Mouse (Mus musculus): ENCODE results near the gene S100a13. TPM values are rescaled to one million over a fixed set of nuclear protein-coding genes. Genes with fewer than 3 reads are reported as not detected.

The S100a13 gene
- polyA plus RNA-seq, 1 experiment: 65.4 TPM

DNA sequence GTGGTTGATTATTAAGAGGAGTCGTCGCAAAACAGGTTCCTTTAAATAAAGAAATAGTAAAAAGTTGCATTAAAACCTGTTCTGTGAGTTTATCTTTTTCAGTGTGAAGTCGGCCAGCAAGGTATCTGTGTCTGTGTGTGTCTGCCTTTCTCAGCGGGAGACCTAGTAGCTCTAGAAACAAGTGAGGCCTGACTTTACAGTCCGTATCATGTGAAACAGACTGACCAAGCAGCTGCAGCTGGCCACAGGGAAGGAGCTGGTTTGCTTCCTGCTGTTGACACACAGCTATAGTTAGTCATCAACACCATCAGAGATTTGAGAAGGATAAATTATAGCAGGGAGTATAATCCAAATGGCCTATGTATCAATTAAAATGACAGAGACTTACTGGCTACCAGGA, 17.5 kb downstream of the S100a13 start:
- no peak overlapping the region for H3K4me3 ChIP-seq (ENCODE audit: insufficient read depth, low read depth, low read length)
- no peak overlapping the region for H3K27ac ChIP-seq (ENCODE audit: insufficient read depth, low read depth, low read length)
- TF ChIP-seq POLR2A (IDR thresholded peaks at IDR 0.05; ENCODE audit: low read depth, low read length) (no peak), CTCF (conservative IDR thresholded peaks at IDR 0.05; ENCODE audit: insufficient read depth, insufficient read length, low read depth, low read length) (no peak)
- peaks cover 2% of the 10 kb centered on the region; the same call in 1 of the 2 replicates for H3K4me1 ChIP-seq (ENCODE audit: control insufficient read depth, insufficient read depth, low read length)
- no peak for DNase-seq
- WGBS: 61% methylated on average over 5 of the region's 5 CpGs
- H3K27me3 ChIP-seq (replicated peaks; ENCODE audit: control insufficient read depth, insufficient read depth, low read length): no peaks in the 10 kb centered on the region
- no peaks in the 10 kb centered on the region for H3K36me3 ChIP-seq (ENCODE audit: control insufficient read depth, insufficient read depth, low read length)

DNA sequence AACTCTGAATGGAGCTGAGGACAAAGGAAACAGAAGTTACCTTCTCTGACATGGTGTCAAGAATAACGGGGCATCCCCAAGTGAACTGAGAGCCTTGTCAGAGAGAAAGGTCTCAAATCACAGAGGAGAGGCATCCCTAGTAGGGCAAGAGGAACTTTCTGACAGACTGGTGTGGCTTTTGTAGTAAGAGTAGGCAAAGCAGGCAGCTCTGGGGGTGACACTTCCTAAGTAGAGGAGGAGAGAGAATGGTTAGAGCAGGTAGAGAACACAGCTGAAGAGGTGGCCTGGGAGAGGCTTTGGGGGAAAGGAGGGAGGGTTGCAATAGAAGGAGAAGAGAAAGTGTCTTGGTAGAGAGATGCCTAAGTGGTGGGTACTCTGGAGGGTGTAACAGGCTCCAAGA, 21.2 kb downstream of the S100a13 start:
- H3K36me3 ChIP-seq (ENCODE audit: control insufficient read depth, insufficient read depth, low read length): no peaks in the 10 kb centered on the region
- TF ChIP-seq CTCF (conservative IDR thresholded peaks at IDR 0.05; ENCODE audit: insufficient read depth, insufficient read length, low read depth, low read length) (no peak), POLR2A (IDR thresholded peaks at IDR 0.05; ENCODE audit: low read depth, low read length) (no peak)
- 69% methylated on average over 1 of the region's 1 CpGs for WGBS

DNA sequence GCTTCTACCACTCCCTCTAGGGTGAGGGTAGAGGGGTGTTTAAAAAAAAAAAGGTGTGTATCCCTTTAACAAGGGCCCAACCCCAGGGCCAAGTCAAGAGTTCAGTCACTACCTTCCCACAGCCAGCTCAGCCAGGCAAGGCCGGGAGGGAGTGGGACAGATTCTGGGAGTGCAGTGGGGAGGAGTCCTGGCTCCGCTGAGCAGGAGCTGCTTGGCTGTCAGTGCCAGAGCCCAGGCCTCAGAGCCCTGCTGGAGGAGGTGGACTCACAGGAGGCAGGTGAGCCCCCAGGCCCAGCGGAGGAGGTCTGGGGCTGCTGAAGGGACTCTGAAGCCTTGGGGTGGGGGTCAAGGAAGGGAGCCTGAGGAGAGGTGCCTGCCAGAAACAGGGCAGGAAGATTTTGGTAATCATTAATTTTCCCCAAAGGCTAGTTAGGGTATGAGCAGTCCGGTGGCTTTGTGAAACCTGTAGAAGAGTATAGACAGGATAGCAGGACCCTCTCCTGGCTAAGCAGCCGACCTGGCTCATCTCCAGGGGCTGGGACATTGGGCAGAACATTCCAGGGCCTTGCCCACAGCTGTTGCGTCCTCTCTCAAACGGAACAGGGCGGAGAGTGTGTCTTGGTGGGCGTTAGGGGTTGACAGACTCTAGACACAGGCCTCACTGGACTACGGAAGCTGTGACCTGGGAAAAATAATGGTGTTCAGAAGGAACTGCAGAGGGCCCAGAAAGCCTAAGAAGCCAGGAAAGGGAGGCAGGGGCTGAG, 23.1 kb downstream of the S100a13 start, which contains the start of gene S100a16:
S100a16 (plus strand) TSS at position 114 of the 764 bp plus-strand sequence.
- TF ChIP-seq POLR2A (IDR thresholded peaks at IDR 0.05; ENCODE audit: low read depth, low read length) (peak; percentile 79), CTCF (conservative IDR thresholded peaks at IDR 0.05; ENCODE audit: insufficient read depth, insufficient read length, low read depth, low read length) (no peak)
- WGBS: 18% methylated on average over 10 of the region's 10 CpGs
- peak within 1 kb of the TSS; percentile 73 for H3K4me3 ChIP-seq (ENCODE audit: insufficient read depth, low read depth, low read length)
- H3K27me3 ChIP-seq (replicated peaks; ENCODE audit: control insufficient read depth, insufficient read depth, low read length): no peaks in the 10 kb centered on the region
- DNase-seq: peak; percentile 93
- H3K4me1 ChIP-seq (ENCODE audit: control insufficient read depth, insufficient read depth, low read length): peaks cover 8% of the 10 kb centered on the region
- H3K36me3 ChIP-seq (ENCODE audit: control insufficient read depth, insufficient read depth, low read length): no peaks in the 10 kb centered on the region
- peak within 1 kb of the TSS; percentile 96 for H3K27ac ChIP-seq (ENCODE audit: insufficient read depth, low read depth, low read length)

More for the DNA sequence above, 21.2 kb downstream of the S100a13 start:
- DNase-seq: no peak
- no peak overlapping the region for H3K27ac ChIP-seq (ENCODE audit: insufficient read depth, low read depth, low read length)
- H3K4me3 ChIP-seq (ENCODE audit: insufficient read depth, low read depth, low read length): no peak overlapping the region
- no peaks in the 10 kb centered on the region for H3K27me3 ChIP-seq (replicated peaks; ENCODE audit: control insufficient read depth, insufficient read depth, low read length)
- H3K4me1 ChIP-seq (ENCODE audit: control insufficient read depth, insufficient read depth, low read length): peaks cover 5% of the 10 kb centered on the region

DNA sequence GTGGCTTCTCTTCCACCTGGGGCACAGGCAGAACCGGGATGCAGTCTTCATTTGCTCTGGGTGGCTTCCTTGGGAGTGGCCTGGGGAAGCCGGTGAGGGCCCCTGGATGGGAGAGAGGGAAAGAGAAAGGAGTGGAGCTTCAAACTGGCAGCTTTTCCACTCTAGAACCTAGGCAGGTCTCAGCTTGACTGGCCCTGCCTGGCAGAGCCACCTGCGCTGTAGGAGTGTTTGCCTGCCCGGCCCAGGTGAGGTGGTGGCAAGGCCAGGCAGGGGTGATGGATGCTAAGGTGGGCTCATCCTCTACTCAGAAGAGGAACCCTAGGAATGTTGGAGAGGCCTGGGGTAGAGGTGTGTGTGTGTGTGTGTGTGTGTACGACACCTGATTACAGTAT, 23.7 kb downstream of the S100a13 start:
- Histone ChIP-seq H3K27ac (ENCODE audit: insufficient read depth, low read depth, low read length) (peak overlapping the region; percentile 96), H3K4me1 (ENCODE audit: control insufficient read depth, insufficient read depth, low read length) (peaks cover 8% of the 10 kb centered on the region), H3K36me3 (ENCODE audit: control insufficient read depth, insufficient read depth, low read length) (no peaks in the 10 kb centered on the region), H3K4me3 (ENCODE audit: insufficient read depth, low read depth, low read length) (peak overlapping the region; percentile 73), H3K27me3 (replicated peaks; ENCODE audit: control insufficient read depth, insufficient read depth, low read length) (no peaks in the 10 kb centered on the region)
- TF ChIP-seq CTCF (conservative IDR thresholded peaks at IDR 0.05; ENCODE audit: insufficient read depth, insufficient read length, low read depth, low read length) (no peak), POLR2A (IDR thresholded peaks at IDR 0.05; ENCODE audit: low read depth, low read length) (no peak)
- DNase-seq: no peak
- WGBS: 32% methylated on average over 5 of the region's 5 CpGs

DNA sequence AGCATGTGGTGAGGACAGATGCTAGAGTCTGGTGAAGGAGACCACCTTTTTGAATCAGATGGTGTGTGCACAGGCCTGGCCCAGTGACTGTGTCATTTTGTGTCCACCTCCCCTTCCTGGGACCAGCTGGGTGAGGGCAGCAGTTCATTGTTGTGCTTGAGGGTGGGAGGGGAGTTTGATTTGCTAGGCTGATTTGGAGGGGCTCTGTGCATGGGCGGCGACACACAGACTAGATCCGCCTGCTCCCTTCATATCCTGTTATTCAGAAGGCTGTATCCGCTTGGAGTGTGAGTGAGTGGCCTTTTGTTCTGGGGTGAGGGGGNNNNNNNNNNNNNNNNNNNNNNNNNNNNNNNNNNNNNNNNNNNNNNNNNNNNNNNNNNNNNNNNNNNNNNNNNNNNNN, 26.7 kb downstream of the S100a13 start:
- peak overlapping the region; percentile 84 for H3K27ac ChIP-seq (ENCODE audit: insufficient read depth, low read depth, low read length)
- H3K4me3 ChIP-seq (ENCODE audit: insufficient read depth, low read depth, low read length): peak overlapping the region; percentile 37
- H3K27me3 ChIP-seq (replicated peaks; ENCODE audit: control insufficient read depth, insufficient read depth, low read length): no peaks in the 10 kb centered on the region
- H3K36me3 ChIP-seq (ENCODE audit: control insufficient read depth, insufficient read depth, low read length): no peaks in the 10 kb centered on the region
- 63% methylated on average over 4 of the region's 4 CpGs for WGBS
- peak; percentile 33 for TF ChIP-seq POLR2A (IDR thresholded peaks at IDR 0.05; ENCODE audit: low read depth, low read length)
- TF ChIP-seq CTCF (conservative IDR thresholded peaks at IDR 0.05; ENCODE audit: insufficient read depth, insufficient read length, low read depth, low read length): no peak
- DNase-seq: peak; percentile 78
- H3K4me1 ChIP-seq (ENCODE audit: control insufficient read depth, insufficient read depth, low read length): peaks cover 8% of the 10 kb centered on the region

DNA sequence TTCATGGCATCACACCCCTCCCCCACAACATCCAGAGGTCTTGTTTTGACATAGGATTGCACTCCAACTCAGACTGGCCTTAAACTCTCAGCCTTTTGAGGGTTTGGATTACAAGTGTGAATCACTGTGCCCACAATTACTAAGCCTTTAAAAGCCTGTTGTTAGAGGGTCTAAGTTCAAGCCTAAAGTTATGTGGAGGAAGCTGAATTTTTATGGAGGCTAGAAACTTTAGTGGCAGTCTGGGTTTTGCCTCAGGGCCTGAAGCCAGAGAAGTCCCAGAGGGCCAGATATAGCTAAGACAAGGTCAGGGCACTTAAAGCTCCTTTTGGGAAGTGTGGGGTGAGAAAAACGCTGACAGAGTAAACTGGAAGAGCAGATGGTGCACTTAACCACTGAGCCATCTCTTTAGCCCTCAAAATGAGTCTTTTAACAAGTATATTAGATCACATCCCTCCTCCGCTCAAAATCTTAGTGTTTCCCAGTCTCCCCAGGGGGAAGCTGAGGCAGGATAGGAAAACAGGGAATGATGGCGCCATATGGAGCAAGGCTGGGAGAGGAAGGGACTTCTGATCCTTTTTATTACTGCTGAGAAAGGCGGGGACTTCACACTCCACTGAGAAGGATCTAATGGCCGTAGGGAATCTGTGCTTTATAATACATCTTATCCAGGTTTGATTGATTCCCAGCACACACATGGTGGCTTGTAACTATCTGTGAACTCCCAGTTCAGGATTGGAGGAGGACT, 35.6 kb downstream of the S100a13 start:
- Histone ChIP-seq H3K27me3 (replicated peaks; ENCODE audit: control insufficient read depth, insufficient read depth, low read length) (no peaks in the 10 kb centered on the region), H3K4me1 (ENCODE audit: control insufficient read depth, insufficient read depth, low read length) (no peaks in the 10 kb centered on the region), H3K27ac (ENCODE audit: insufficient read depth, low read depth, low read length) (no peak overlapping the region), H3K4me3 (ENCODE audit: insufficient read depth, low read depth, low read length) (no peak overlapping the region), H3K36me3 (ENCODE audit: control insufficient read depth, insufficient read depth, low read length) (no peaks in the 10 kb centered on the region)
- DNase-seq: peak; percentile 56
- TF ChIP-seq POLR2A (IDR thresholded peaks at IDR 0.05; ENCODE audit: low read depth, low read length) (no peak), CTCF (conservative IDR thresholded peaks at IDR 0.05; ENCODE audit: insufficient read depth, insufficient read length, low read depth, low read length) (no peak)
- 60% methylated on average over 5 of the region's 5 CpGs for whole genome bisulfite sequencing

DNA sequence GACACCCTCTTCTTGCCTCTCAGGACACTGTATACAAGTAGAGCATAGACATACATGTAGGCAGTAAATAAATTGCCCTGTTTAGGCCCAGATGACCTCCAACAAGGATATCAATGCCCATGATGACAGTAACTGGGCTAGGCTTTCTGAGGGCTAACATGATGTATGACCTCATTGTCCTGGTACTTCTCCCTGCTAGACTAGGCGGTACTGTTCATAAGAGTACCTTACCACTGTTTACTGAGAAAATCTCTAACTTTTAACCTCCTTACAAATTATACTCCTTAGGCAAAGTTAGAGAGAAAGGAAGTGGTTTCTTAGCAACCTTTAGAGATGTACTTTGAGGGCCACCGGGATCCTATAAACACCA, 36.2 kb downstream of the S100a13 start:
- Histone ChIP-seq H3K4me1 (ENCODE audit: control insufficient read depth, insufficient read depth, low read length) (no peaks in the 10 kb centered on the region), H3K27me3 (replicated peaks; ENCODE audit: control insufficient read depth, insufficient read depth, low read length) (no peaks in the 10 kb centered on the region), H3K36me3 (ENCODE audit: control insufficient read depth, insufficient read depth, low read length) (no peaks in the 10 kb centered on the region), H3K4me3 (ENCODE audit: insufficient read depth, low read depth, low read length) (no peak overlapping the region), H3K27ac (ENCODE audit: insufficient read depth, low read depth, low read length) (no peak overlapping the region)
- DNase-seq: no peak
- 89% methylated on average over 2 of the region's 2 CpGs for WGBS
- no peak for TF ChIP-seq CTCF (conservative IDR thresholded peaks at IDR 0.05; ENCODE audit: insufficient read depth, insufficient read length, low read depth, low read length)
- no peak for TF ChIP-seq POLR2A (IDR thresholded peaks at IDR 0.05; ENCODE audit: low read depth, low read length)

Data from kidney, adult 2 months (tissue).